Mouse (Mus musculus) left cerebral cortex, adult 9 months (tissue): ENCODE results near the gene Cwc25.

Experiments used
- DNase-seq, 2 experiments: peaks; one replicate each; pipeline ENCODE4 v3.0.0; 2022; ENCODE audit warnings: low spot score in 2 of 2

Gene Cwc25

DNA sequence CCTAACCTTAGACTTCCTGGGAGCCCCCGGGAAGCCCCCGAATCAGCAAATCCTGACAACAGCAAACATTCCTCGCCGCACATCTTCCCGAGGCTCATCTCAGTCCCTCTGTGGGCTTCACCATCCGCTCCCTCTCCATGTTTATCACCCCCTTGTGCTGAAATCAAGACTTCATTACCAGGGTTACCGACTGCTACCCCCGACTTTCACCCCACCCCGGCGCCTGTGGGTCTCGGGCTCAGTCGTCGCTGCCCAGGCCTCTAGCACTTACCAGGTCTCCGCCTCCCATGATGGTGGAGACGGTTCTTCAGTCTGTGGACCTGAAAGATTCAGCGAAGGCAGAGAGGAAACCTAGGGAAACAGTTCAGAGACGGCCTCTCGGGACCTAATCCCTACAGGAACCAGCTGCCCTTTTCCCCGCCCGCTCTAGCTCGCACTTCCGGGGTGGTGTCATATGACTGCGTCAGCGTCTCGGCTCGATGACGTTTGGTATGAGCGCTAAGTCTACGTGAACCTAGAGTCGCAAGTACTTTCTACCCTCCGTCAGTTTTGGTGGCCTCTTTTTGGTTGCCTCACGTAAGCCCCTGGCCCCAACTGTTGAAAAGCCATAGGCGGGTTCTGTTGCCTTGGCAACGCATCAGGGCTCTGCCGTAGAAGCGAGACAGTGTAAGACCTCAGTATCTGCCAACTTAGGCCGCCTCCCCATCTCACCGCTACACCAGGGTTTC lies at the start of gene Cwc25:
TSS of gene Cwc25 (minus strand) at position 403 of the 728 bp plus-strand sequence.
- peak; percentile 91 to 97 for DNase-seq

DNA sequence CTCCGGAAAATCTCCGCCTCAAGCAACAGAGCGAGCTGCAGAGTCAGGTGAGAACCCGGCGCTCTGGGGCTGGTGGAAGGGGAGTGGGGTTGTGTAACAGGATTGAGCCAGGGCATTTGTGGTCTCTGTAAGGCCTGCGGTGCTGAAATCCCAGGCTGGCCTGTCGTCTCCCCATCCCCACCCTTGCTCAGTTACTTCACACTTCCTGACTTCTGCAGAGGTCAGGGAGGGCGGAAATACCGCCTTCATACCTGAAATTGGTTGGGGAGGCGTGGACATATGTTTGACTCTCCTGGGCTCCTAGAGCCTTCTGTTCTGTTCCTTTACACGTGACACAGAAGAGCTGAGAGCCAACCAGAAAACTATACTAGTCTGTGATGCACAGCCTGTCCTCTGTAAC lies 49.4 kb upstream of the Cwc25 start:
- DNase-seq: no peak

DNA sequence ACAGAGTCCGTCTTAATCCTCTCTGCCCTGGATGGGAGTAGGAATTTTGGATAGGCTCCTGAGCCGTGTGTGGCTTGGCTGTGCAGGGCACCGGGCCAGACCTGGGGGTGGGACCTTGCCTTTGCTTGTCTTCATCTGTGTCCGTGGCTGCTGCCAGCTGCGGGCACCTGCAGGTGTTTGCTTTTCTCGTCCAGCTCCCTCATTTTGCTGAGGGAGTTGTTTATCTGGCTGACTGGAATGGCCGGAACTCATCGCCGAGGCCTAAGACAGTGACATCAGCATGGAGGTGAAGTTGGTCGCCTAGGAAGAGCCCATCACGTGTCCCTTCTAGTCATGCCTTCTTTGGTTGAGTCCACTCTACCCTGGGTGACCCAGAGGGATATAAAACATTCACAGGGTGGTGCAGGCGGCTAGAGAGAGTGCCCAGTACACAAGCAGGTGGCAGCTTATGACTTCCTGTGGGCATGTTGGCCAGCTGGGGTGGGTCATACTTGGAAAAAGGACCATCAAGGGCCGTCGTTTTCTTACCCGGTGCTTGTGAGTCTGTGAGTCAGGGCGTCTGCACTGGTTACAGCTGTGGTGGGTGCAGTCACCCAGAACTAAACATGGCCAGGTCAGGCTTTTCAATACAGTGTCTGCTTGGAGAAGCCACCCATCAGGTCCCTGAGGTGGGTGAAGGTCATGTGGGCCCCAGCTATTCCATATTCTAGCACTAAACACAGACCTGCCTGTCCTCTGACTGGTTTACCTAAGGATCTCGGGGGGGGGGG lies 47.6 kb upstream of the Cwc25 start:
- no peak for DNase-seq

DNA sequence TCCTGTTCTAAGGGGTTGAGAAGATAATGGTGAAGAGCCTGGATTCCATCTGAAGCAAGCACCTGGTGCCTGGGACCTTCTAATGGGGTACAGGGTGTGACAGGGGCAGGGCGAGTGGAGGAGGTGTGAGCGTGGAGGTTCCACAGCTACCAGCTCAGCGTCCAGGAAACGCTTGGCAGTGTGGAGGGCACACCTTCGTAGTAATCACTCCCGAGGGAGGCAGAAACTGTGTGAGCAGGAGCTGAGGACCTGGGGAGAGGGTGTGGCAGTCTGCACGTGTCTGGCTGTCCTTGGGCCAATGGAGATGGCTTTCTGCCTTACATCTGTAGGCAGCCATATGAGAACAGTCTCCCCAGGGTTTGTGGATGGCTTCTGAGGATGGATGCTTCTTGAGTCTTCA lies 46.7 kb upstream of the Cwc25 start:
- DNase-seq: no peak

DNA sequence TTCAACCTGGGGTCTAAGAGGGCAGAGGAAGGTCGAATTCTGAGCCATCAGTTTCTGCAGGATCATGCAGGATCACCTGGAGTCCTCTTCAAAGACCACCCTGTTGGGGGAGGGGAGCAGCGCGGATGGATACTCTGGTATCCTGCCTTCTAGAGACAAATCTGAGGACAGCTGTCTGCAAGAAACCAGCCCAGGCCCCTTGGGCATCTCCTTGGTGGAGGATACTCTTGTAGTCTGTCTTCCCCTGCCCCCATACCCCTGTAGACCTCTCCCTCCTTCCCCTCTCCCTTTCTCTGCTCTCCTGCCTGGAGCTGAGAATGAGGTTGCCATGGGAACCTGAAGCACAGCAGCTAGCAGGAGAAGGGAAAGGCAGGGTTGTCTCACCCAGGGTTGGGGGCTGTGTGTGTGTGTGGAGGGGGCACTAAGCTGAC lies 46.1 kb upstream of the Cwc25 start:
- DNase-seq: no peak

DNA sequence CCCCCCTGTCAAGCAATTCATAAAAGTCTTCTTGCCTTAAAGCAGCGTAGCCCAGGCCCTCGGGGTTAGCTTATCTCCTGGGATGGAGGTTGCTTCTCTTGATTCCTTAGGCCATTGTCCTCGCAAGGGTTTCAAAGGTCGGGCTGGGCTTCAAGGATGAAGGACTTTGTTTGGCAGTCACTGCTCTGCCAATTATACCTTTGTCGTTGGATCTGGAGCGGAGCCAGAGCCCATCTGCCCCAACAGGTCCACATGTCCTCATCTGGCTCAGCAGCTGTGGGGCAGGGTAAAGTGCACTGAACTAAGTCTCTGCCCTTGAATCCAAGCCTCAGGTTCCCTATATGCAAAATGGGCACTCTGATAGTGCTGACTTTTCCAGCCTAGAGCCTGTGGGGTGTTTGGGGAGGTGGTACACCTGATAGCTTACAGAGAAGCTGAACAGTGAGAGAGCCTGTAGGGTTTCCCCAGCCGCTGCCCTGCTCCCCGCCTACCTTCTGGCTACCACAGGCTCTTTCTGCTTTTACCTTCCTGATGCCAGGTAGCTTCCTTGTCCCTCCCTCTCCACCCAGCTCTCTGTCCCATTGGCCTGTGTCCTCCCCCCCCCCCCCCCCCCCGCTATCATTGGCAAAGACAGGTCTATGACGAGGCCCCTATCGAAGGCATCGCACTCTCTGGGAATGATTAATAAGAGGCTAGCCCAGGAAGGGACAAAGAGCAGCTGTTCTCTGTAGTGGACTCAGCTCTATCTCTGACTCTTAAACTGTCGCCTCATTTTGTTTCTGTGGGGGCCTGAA lies 45.4 kb upstream of the Cwc25 start:
- no peak for DNase-seq

DNA sequence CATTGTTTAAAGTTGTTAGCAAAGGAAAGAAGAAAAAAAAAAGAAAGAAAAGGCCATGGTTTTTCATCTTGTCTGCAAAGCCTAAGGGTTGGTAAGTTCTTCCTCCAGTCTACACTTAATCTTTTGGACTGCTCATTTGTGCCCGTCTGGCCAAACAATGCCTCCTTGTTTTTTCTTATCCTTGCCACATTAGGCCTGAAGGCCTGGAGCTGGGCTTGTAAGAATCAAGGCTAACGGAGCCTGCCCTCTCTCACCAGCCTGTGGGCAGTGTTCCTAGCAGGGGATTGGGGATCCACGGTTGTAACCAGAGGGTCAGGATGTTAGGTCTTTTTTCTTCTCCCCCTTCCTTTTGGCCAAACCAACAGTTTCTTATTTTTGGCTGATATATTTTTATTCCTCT lies 44.6 kb upstream of the Cwc25 start:
- no peak for DNase-seq

DNA sequence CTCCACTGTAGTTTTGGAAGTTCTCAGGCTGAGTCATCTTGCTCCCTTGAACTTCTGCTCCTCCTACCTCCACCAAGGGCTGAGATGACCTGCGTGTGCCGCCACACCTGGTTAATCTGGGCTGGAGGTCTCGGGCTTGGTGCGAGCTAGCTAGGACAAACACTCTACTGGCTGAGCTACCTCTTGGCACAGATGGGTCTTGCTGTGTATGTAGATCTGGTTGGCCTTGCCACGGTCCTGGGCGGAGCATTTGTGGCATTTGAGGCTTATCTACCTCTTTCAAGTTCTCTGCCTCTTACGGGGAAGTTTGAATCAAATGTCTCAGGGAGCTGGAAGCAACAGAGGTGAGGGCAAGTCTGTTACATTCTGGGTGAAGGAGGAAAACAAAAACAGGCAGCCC lies 44.0 kb upstream of the Cwc25 start:
- DNase-seq: no peak

DNA sequence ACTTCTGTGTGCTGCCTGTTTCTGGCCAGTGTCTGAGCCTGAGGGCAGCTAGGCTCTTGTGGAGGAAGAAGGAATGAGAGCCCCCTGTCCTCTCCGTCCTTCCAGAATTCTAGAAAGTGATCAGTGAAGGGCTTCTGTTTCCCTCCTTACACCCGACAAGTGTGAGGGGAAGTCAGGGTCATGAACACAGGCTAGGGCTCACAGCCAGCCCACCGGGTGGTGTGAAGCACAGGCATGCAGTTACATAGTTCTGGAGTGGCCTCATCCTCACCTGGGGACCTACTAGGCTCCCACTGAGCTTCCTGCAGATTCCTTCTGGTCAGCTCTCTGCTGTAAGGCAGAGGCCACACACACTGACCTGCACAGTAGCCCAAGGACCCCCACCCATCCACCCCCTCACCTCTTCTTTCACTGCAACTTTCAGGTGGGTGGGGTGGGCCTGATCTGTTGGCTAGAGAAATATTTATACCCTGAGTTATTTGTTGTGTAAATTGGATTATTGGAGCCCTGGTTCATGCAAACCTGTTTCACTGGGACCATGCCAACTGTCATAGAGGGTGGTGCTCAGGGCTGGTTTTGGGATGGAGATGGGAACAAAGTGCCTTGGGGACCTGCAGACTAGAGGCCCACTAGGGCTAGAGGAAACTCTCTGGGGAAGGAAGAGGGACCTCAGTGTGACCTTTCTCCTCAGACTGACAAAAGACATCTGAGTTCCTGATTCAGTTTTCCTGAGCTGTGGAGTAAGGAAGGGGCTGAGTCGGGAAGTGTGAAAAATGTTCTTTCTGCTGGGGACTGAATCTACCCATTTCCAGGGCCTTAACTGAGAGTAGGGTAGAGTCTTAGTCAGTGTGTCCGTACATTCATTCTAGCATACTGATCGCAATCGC lies 43.1 kb upstream of the Cwc25 start:
- DNase-seq: no peak

DNA sequence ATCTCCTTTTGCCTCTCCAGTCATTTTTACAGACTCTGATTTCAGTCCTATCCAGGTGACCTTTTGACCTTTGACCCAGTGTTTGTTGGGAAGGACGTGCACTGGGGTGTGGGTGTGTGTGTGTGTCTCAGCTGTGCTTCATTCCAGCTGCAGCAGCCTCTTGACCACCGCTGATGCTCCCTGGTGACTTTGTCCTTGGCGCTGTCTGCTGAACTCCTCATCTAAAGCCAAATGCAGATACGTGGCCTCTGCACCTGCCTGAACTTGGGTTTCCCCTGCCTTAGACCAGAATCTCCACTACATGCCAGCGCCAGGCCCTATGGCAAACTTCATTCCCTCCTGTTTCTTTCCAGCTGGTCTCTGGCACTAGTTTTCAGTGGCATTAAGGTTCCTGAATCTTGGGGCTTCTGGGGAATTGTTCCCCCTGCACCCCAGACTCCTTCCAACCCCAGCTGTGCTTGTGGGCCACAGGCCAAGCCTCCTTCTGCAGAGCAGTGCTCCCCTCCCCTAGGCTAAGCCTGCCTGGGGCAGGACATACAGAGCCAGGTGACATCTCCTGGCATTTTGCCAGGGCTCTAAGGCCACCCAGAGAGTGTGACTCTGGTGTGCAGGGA lies 42.4 kb upstream of the Cwc25 start:
- no peak for DNase-seq

DNA sequence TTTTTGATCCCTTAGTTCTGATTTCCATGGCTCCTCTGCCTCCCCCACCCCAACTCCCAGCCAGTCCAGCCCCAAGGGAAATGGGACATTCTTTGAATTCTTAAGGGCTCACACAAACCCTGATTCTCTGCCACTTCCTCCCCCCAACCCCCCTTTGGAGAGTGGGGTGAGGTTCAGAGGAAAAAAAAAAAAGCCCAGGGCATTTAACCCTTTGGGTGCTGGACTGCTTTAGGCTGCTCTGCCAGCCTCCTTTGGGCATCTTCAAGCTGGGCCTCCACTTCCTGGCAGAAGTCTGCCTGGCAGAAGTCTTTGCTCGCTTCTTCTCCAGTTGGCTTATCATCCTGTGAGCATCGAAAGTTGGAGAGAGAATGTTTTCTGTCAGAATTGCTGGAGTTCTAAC lies 41.7 kb upstream of the Cwc25 start:
- no peak for DNase-seq

DNA sequence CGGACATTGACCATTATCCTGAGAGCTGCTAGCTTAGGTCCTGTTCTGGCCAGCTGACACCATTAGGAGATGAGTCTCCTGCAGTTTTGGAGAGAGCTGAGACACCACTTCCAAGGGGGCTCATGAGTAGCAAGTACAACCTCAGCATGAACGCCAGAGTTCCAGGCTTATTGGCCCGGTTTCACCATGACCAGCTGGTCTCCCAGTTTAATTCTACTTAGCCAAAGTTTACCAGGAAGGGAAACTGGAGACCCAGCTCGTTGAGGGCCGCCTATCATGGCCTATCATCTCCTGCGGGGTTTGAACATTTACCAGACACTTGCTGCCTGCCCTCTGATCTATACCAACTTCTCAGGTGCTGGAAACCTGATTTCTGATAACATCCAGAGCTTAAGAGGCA lies 41.3 kb upstream of the Cwc25 start:
- no peak for DNase-seq

DNA sequence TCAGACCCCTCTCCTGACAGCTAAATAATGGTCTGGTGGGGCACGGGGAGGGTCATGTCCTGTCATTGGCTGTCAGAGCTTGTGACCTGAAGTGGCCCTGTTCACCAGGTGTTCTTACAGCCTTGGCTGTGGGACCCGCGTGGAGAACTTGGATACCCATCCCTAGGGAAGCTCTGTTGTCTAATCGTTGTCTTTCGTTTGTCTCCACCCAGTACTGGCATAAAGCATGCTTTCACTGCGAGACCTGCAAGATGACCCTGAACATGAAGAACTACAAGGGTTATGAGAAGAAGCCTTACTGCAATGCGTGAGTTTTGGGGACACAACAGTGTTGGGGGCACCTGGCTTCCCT lies 40.2 kb upstream of the Cwc25 start:
- DNase-seq: no peak

DNA sequence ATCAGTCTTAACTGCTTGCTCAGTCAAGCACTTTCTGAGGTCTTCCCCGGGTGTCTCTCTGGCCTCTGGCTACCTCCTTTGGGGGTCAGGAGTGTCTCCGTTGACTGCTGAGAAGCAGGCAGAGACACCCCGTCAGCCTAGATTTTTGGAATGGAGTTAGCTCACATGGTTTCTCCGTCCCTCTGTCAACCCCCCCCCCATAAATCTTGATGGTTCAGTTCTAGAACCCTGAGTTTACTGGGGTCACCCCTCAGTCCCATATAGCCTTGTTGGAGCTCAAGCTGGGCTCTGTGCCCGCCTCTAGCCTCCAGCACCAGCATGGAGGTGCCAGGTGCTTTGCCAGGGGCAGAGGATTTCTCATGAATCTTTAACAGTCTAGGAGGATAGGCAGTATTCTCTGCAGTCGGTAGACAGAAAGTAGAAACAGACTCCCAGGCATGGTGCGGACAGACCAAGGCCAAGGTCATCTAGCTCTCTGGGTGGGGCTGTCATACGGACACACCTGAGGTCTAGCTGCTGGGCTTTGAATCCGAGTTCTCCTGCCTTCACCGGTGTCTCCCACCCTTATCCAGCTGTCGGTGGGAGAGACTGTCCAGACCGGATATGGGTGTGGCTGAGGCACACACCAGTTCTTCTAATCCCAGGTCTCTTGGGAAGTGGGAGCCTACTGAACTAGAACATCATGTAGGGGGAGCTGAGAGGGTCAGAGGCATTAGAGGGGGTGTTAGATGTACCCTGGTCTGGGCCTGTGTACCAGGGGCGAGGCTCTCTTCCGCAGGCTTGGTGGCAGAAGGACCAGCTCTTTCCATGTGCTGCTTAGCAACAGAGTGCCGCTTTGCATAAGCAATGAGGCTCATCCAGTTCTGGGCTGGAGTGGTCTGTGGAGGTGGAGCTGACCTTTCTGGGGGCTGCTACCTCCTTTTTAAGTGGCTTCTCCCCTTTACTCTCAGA lies 39.6 kb upstream of the Cwc25 start:
- DNase-seq: no peak

DNA sequence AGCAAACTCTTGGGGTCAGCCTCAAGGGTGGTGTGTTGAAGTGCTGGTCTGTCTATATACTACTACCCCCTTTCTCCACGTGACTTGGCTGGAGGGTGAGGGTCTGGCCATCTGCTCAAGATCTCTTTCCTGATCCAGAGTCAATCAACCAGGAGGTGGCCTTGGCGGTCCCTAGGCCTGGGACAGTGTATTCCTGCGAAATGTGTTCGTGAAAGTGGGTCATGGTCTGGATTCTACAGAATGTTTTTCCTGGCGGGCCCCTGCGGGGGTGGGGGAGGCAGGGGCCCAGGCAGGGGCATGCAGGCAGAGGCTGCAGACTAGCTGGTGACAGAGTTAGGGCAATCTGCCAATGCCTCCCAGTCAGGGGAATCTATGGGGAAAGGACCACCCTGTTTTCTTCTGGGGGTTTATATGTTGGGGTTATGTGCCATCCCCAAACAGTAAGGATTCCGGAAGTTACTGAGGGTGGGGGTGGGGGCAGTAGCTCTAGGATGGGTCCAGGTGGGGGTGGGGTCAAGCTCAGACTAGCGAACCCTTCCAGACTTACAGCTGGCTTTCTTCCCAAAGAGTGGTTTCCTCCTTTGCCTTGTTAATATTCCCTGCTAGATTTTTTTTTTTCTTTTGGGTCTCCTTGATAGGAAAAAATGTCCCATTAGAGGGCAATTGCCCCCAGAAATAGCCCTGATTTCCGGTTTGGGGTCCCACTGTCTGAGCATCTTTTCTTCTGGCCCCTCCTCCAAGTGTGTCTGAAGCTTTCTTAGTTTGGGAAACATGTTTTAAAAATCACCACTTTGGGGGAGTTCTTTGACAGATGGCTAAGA lies 38.7 kb upstream of the Cwc25 start:
- no peak for DNase-seq

DNA sequence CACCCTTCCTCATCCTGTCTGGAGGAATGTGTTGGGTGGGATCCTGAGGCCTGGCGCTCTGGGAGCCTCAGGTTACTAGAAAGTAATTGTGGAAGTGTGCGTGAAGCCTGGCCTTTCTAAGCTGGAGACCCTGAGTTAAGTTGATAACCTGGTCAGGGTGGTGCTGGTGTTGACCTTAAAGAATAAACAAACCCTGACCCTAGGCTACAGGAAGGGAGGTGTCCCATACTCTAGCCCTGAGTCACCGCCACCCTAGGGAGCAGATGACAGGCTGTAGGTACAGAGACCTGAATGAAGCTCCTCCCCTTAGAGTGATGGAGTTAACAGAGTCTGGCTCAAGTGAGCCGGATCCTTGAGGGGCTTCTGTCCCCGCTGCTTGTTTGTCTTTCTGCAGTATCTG lies 37.5 kb upstream of the Cwc25 start:
- DNase-seq: no peak

DNA sequence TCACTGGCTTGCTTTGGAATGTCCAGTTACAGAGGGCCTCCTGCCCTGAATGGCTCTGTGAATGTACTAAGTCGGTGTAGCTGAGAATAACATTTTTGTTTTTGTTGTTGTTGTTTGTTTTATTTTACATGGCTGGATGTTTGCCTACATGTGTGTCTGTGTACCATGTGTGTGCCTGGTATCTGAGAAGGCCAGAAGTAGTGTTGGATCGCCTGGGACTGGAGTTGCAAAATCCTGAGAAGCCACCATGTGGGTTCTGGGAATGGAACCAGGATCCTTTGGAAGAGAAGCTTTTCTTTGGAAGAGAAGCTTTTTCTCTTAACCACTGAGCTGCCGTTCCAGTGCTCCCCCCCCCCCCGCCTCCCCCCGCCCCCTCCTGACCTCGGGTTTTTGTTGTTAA lies 36.1 kb upstream of the Cwc25 start:
- DNase-seq: no peak

DNA sequence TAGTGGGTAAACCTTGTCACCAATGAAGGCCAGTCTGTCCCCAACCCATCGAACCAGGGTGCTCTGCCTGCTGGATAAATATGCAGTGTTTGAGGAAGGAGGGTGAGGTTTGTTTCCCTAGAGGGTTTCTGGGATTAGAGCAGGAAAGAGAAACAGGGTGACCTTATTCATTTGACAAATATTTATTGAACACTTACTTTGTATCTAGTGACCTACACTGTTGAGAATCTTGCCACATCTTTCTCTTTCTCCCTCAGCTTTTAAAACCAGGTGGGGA lies 35.8 kb upstream of the Cwc25 start:
- DNase-seq: no peak

DNA sequence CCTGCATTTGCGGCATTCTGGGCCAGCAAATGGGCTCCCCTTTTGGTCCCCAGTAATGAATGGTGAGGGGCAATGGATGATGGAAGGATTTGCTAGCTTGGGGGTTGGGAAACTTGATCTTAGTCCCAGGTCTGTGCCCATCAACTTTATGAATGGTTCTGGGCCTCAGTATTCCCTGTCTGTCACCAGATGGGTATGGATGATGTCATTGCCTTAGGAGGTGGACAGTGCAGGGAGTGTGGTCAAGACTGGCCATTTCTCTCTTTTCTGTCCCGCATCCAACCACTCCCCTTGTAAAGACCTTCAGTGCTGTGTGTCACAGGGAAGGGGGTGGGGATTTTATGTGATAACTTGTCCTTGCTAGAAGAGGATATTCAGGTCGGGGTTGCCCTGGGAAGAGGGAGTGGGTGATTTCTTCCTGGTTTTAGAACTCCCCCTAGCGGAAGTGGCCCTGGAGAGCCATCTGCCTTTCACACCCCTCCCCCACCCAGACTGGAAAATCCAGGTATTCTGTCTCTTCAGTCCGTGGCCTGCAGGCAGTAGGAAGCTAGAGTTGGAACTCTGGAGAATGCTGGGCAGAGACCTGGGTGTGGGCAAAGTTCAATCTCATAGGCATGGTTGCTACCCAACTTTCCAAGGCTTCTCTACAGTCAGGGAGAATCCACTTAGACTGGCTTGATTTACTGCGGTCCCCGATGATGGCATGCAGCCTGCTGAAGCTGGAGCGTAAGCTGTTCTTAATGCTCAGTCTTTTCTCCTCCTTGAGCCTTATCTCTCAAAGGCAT lies 35.2 kb upstream of the Cwc25 start:
- DNase-seq: peak in 1 of 2 experiments; percentile 70
